Comparison of ENCODE assay signal across 8 mouse cellular contexts in the genomic region with DNA sequence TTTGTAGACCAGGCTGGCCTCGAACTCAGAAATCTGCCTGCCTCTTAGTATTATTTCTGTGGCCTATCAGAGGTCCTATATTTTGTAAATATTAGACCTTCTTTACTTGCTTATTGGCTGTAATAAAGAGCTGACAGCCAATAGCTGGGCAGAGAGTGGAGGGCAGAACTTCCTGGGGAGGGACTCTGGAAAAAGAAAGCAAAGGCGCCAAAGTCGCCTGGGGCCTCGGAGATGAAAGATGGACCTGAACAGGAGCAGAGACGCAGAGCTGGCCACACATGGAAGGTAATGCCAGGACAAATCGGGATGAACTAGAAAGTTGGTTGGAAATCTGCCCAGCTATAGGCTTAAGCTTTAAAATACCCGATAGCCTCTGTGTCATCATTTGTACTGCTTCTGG. TPM values are rescaled to one million over a fixed set of nuclear protein-coding genes. Genes with fewer than 3 reads are reported as not detected.
A peak's percentile ranks its signal among the peaks of the same experiment; 100 is the strongest.
DNase-seq lines count a peak whose midpoint lies in the region; ATAC-seq and TF ChIP-seq lines count a peak whose summit lies in the region.

No protein-coding gene starts in this region.

- peaks cover 21% of the 10 kb centered on the region for H3K79me3 ChIP-seq in C2C12 (ENCODE audit: low read depth)

- H3K36me3 ChIP-seq in C2C12 (ENCODE audit: control insufficient read depth, insufficient read depth), result no peaks in the 10 kb centered on the region
- no peaks in the 10 kb centered on the region for H3K36me3 ChIP-seq in forebrain, embryonic 15.5 days
- no peaks in the 10 kb centered on the region for H3K36me3 ChIP-seq in midbrain, postnatal 0 days (ENCODE audit: insufficient read depth, low read length)

- H3K4me2 ChIP-seq in forebrain, embryonic 15.5 days (replicated peaks), result no peak overlapping the region
- H3K4me2 ChIP-seq in midbrain, postnatal 0 days (ENCODE audit: low read depth, low read length, poor library complexity, severe bottlenecking), result no peak overlapping the region

- H3K27me3 ChIP-seq in C2C12 (ENCODE audit: control insufficient read depth, insufficient read depth, insufficient read length), result peaks cover 4% of the 10 kb centered on the region
- H3K27me3 ChIP-seq in forebrain, embryonic 15.5 days, result no peaks in the 10 kb centered on the region
- no peaks in the 10 kb centered on the region for H3K27me3 ChIP-seq in midbrain, postnatal 0 days (ENCODE audit: insufficient read depth, low read length)

- H3K4me3 ChIP-seq in C2C12 (ENCODE audit: insufficient read depth, poor library complexity, severe bottlenecking), result peak overlapping the region; percentile 11
- no peak overlapping the region for H3K4me3 ChIP-seq in forebrain, embryonic 15.5 days
- H3K4me3 ChIP-seq in midbrain, postnatal 0 days (ENCODE audit: low read depth, low read length), result no peak overlapping the region

- 86% methylated on average over 7 of the region's 7 CpGs for WGBS in forebrain, embryonic 15.5 days
- WGBS in midbrain, postnatal 0 days, result 86% methylated on average over 7 of the region's 7 CpGs

- no peaks in the 10 kb centered on the region for H3K9me3 ChIP-seq in forebrain, embryonic 15.5 days
- no peaks in the 10 kb centered on the region for H3K9me3 ChIP-seq in midbrain, postnatal 0 days (ENCODE audit: low read length)

- peaks cover 41% of the 10 kb centered on the region for H3K79me2 ChIP-seq in C2C12 (ENCODE audit: control insufficient read depth, insufficient read depth)

- no peaks in the 10 kb centered on the region for H3K4me1 ChIP-seq in forebrain, embryonic 15.5 days
- H3K4me1 ChIP-seq in midbrain, postnatal 0 days (ENCODE audit: insufficient read depth, low read length), result no peaks in the 10 kb centered on the region

- H3ac ChIP-seq in C2C12 (ENCODE audit: control insufficient read depth, insufficient read length, low read depth), result no peak overlapping the region

- H3K27ac ChIP-seq in forebrain, embryonic 15.5 days (replicated peaks), result no peak overlapping the region
- no peak overlapping the region for H3K27ac ChIP-seq in midbrain, postnatal 0 days (ENCODE audit: low read depth, low read length)

- DNase-seq in liver, result peak; percentile 61
- peak; percentile 65 to 66 for DNase-seq in natural killer cell, adult 2 months (ENCODE audit: low spot score in 2 of 2)
- DNase-seq in cerebellum, adult 11 months, result no peak
- DNase-seq in frontal cortex, postnatal 25 days (ENCODE audit: low spot score in 2 of 2), result no peak
- no peak for DNase-seq in midbrain, postnatal 0 days (ENCODE audit: low spot score)

- no peak overlapping the region for H3K9ac ChIP-seq in forebrain, embryonic 15.5 days (replicated peaks)
- no peak overlapping the region for H3K9ac ChIP-seq in midbrain, postnatal 0 days (replicated peaks; ENCODE audit: low read length, poor library complexity, severe bottlenecking)

- no peak for TF ChIP-seq CTCF in C2C12 (IDR thresholded peaks at IDR 0.05; ENCODE audit: control insufficient read depth, insufficient read depth, insufficient read length)
- TF ChIP-seq CTCF in midbrain, postnatal 0 days (IDR thresholded peaks at IDR 0.05), result no peak

- ATAC-seq in activated CD4-positive, CD25-positive, alpha-beta regulatory T cell, adult 4 months, result peak; percentile 64
- no peak for ATAC-seq in forebrain, embryonic 15.5 days (replicated peaks)
- ATAC-seq in midbrain, postnatal 0 days (ENCODE audit: low FRiP score), result no peak

TF ChIP-seq in C2C12, 6 proteins besides CTCF, POLR2A, EP300 and RAD21:
- TF ChIP-seq MYOD1 (IDR thresholded peaks at IDR 0.05; ENCODE audit: control insufficient read depth, insufficient read length, low read depth) (no peak), MAX (IDR thresholded peaks at IDR 0.05) (no peak), FOSL1 (IDR thresholded peaks at IDR 0.05; ENCODE audit: insufficient read depth, low read length, poor library complexity, severe bottlenecking) (no peak), CEBPB (IDR thresholded peaks at IDR 0.05; ENCODE audit: low read depth) (no peak), MYOG (IDR thresholded peaks at IDR 0.05; ENCODE audit: control insufficient read depth, extremely low read depth, insufficient read length) (no peak), USF1 (IDR thresholded peaks at IDR 0.05; ENCODE audit: low read depth) (no peak)

RNA-seq across cellular contexts. Expression of a gene that starts 32.2 kb away (rescaled TPM):
- 2.0 TPM for polyA plus RNA-seq in C2C12 (2012; fragmentation: generic; extraction: Trizol)
- polyA plus RNA-seq in activated CD4-positive, CD25-positive, alpha-beta regulatory T cell, adult 4 months (2017; shearing (Covaris generic)), result 1 to 10 TPM; 4.1 to 4.6 TPM
- polyA plus RNA-seq in forebrain, embryonic 15.5 days (2015; fragmentation: Nextera tagmentation; extraction: Ambion mirVana), result 0.10 and 0.15 TPM in 2 replicates
- 0.19 and 0.22 TPM in 2 replicates for total RNA-seq in midbrain, postnatal 0 days (2014; rRNA removed)
- polyA plus RNA-seq in midbrain, postnatal 0 days (2015; fragmentation: Nextera tagmentation; extraction: Ambion mirVana), result 0.12 and 0.21 TPM in 2 replicates

RNA-seq across cellular contexts. Expression of a gene that starts 48.4 kb away (rescaled TPM):
- not detected for polyA plus RNA-seq in C2C12 (2012; fragmentation: generic; extraction: Trizol)
- under 1 TPM; 0.19 to 0.44 TPM for polyA plus RNA-seq in activated CD4-positive, CD25-positive, alpha-beta regulatory T cell, adult 4 months (2017; shearing (Covaris generic))
- polyA plus RNA-seq in forebrain, embryonic 15.5 days (2015; fragmentation: Nextera tagmentation; extraction: Ambion mirVana), result not detected in 2 replicates
- 0.90 TPM in 1 of 2 replicates, not detected in the other for total RNA-seq in midbrain, postnatal 0 days (2014; rRNA removed)
- 0.22 TPM in 1 of 2 replicates, not detected in the other for polyA plus RNA-seq in midbrain, postnatal 0 days (2015; fragmentation: Nextera tagmentation; extraction: Ambion mirVana)

Comparison
In these comparisons a context has a peak if more than half of its experiments do, and no peak if none do; other contexts are left out.
1. DNase-seq: peak in liver (single experiment) and natural killer cell, adult 2 months (2 of 2); none in cerebellum, adult 11 months (single experiment), frontal cortex, postnatal 25 days (0 of 2) and midbrain, postnatal 0 days (single experiment).